Mouse (Mus musculus): ENCODE results near the gene Rapgef3. TPM values are rescaled to one million over a fixed set of nuclear protein-coding genes. Genes with fewer than 3 reads are reported as not detected.

Rapgef3 gene
- total and polyA plus RNA-seq, 3 experiments, result 2.5 to 3.4 (median 3.2) TPM

GRCm38 (mm10) chr15:97716782-97717181 lies 51.0 kb downstream of the Rapgef3 start:
- DNase-seq (ENCODE audit: extremely low read depth), result no peak
- peaks cover 39 to 58% of the 10 kb centered on the region in 2 experiments for H3K4me1 ChIP-seq (ENCODE audit: control insufficient read depth in 1 of 2, insufficient read depth in 2 of 2)
- no peak overlapping the region for H3K4me3 ChIP-seq (replicated peaks in 1 of 3; ENCODE audit: low read depth in 2 of 3, low read length in 2 of 3, poor library complexity in 1 of 3)
- dilution Hi-C loops (cut with MboI; ENCODE audit: extremely low pct_ligation_motif_present, extremely low pct_unique_long_range_greater_than_20kb, low sequenced_read_pairs), result no loop called here
- no peak overlapping the region for H3K9ac ChIP-seq (ENCODE audit: insufficient read depth, low read depth)
- H3K36me3 ChIP-seq (replicated peaks in 1 of 2; ENCODE audit: control insufficient read depth in 1 of 2, insufficient read depth in 1 of 2, low read length in 1 of 2), result peaks cover 57 to 74% of the 10 kb centered on the region in 2 experiments
- H3K79me2 ChIP-seq (replicated peaks; ENCODE audit: control insufficient read depth, extremely low read depth, insufficient read depth, poor library complexity, severe bottlenecking), result peaks cover 4% of the 10 kb centered on the region
- no peak overlapping the region for H3K4me2 ChIP-seq (ENCODE audit: insufficient read depth, low read depth, poor library complexity, severe bottlenecking)
- in situ Hi-C loops (cut with MboI; ENCODE audit: low pct_ligation_motif_present, low pct_unique_long_range_greater_than_20kb, low sequenced_read_pairs), result loop anchor here (5.0 to 10.0 kb wide), 5 partner anchors 36 to 228 kb away; partner anchors contain the start of gene Slc48a1
- TF ChIP-seq GABPA (IDR thresholded peaks at IDR 0.05; ENCODE audit: insufficient replicate concordance, low read depth, low read length), result no peak
- peak; percentile 21; the same call in 1 of the 2 replicates for TF ChIP-seq MEF2A (IDR thresholded peaks at IDR 0.05; ENCODE audit: borderline replicate concordance, low read depth, low read length)
- no peaks in the 10 kb centered on the region for H3K9me3 ChIP-seq (replicated peaks; ENCODE audit: low read length)
- peak overlapping the region; percentile 38; the same call in 1 of the 2 replicates for H3K27ac ChIP-seq (ENCODE audit: insufficient read depth, low read depth)
- no peaks in the 10 kb centered on the region for H3K27me3 ChIP-seq (replicated peaks)

- no peak for TF ChIP-seq NELFE (IDR thresholded peaks at IDR 0.05; ENCODE audit: low read depth, low read length)
- TF ChIP-seq CHD2 (IDR thresholded peaks at IDR 0.05; ENCODE audit: low read length), result no peak
- TF ChIP-seq CHD1 (IDR thresholded peaks at IDR 0.05; ENCODE audit: low read depth, low read length), result no peak
- no peak for TF ChIP-seq JUN (IDR thresholded peaks at IDR 0.05; ENCODE audit: insufficient read depth, low read depth, low read length)
- no peak for TF ChIP-seq POLR2A (IDR thresholded peaks at IDR 0.05; ENCODE audit: low read depth, low read length)
- TF ChIP-seq MEF2A (IDR thresholded peaks at IDR 0.05; ENCODE audit: borderline replicate concordance, low read depth, low read length), result no peak
- no peak for TF ChIP-seq MAX (IDR thresholded peaks at IDR 0.05; ENCODE audit: low read length)
- TF ChIP-seq ELF1 (IDR thresholded peaks at IDR 0.05; ENCODE audit: low read depth, low read length), result no peak
- no peaks in the 10 kb centered on the region for H3K9me3 ChIP-seq (replicated peaks; ENCODE audit: low read length)
- no peaks in the 10 kb centered on the region for H3K27me3 ChIP-seq (replicated peaks)
- H3K9ac ChIP-seq (ENCODE audit: insufficient read depth, low read depth), result no peak overlapping the region
- H3K79me2 ChIP-seq (replicated peaks; ENCODE audit: control insufficient read depth, extremely low read depth, insufficient read depth, poor library complexity, severe bottlenecking), result peaks cover 4% of the 10 kb centered on the region
- DNase-seq (ENCODE audit: extremely low read depth), result no peak
- in situ Hi-C loops (cut with MboI; ENCODE audit: low pct_ligation_motif_present, low pct_unique_long_range_greater_than_20kb, low sequenced_read_pairs) (loop anchor here (5.0 to 10.0 kb wide), 5 partner anchors 37 to 229 kb away; partner anchors contain the start of gene Slc48a1), dilution Hi-C loops (cut with MboI; ENCODE audit: extremely low pct_ligation_motif_present, extremely low pct_unique_long_range_greater_than_20kb, low sequenced_read_pairs) (no loop called here)
- H3K4me3 ChIP-seq (replicated peaks in 1 of 3; ENCODE audit: low read depth in 2 of 3, low read length in 2 of 3, poor library complexity in 1 of 3), result no peak overlapping the region
- peaks cover 62 to 85% of the 10 kb centered on the region in 2 experiments for H3K36me3 ChIP-seq (replicated peaks in 1 of 2; ENCODE audit: control insufficient read depth in 1 of 2, insufficient read depth in 1 of 2, low read length in 1 of 2)
- no peak overlapping the region for H3K4me2 ChIP-seq (ENCODE audit: insufficient read depth, low read depth, poor library complexity, severe bottlenecking)
- H3K27ac ChIP-seq (ENCODE audit: insufficient read depth, low read depth), result 0 out of 2 replicates have a peak overlapping the region, but pooled peaks have one; percentile 3
- peaks cover 31 to 49% of the 10 kb centered on the region in 2 experiments for H3K4me1 ChIP-seq (ENCODE audit: control insufficient read depth in 1 of 2, insufficient read depth in 2 of 2)
Measured at GRCm38 (mm10) chr15:97715734-97716133, 52.0 kb downstream of the Rapgef3 start.

GRCm38 (mm10) chr15:97715083-97715482 lies 52.7 kb downstream of the Rapgef3 start:
- no peak for DNase-seq (ENCODE audit: extremely low read depth)
- H3K4me1 ChIP-seq (ENCODE audit: control insufficient read depth in 1 of 2, insufficient read depth in 2 of 2), result peaks cover 27 to 42% of the 10 kb centered on the region in 2 experiments
- no peaks in the 10 kb centered on the region for H3K9me3 ChIP-seq (replicated peaks; ENCODE audit: low read length)
- peaks cover 4% of the 10 kb centered on the region for H3K79me2 ChIP-seq (replicated peaks; ENCODE audit: control insufficient read depth, extremely low read depth, insufficient read depth, poor library complexity, severe bottlenecking)
- 0 out of 2 replicates have a peak overlapping the region, but pooled peaks have one; percentile 3 for H3K27ac ChIP-seq (ENCODE audit: insufficient read depth, low read depth)
- TF ChIP-seq ZNF384 (IDR thresholded peaks at IDR 0.05; ENCODE audit: low read depth, low read length) (no peak), POLR2A (IDR thresholded peaks at IDR 0.05; ENCODE audit: low read depth, low read length) (no peak)
- no peak overlapping the region for H3K4me2 ChIP-seq (ENCODE audit: insufficient read depth, low read depth, poor library complexity, severe bottlenecking)
- H3K4me3 ChIP-seq (replicated peaks in 1 of 3; ENCODE audit: low read depth in 2 of 3, low read length in 2 of 3, poor library complexity in 1 of 3), result no peak overlapping the region
- dilution Hi-C loops (cut with MboI; ENCODE audit: extremely low pct_ligation_motif_present, extremely low pct_unique_long_range_greater_than_20kb, low sequenced_read_pairs), result no loop called here
- H3K36me3 ChIP-seq (replicated peaks in 1 of 2; ENCODE audit: control insufficient read depth in 1 of 2, insufficient read depth in 1 of 2, low read length in 1 of 2), result peaks cover 66 to 91% of the 10 kb centered on the region in 2 experiments
- in situ Hi-C loops (cut with MboI; ENCODE audit: low pct_ligation_motif_present, low pct_unique_long_range_greater_than_20kb, low sequenced_read_pairs), result loop anchor here (5.0 to 10.0 kb wide), 5 partner anchors 37 to 230 kb away; partner anchors contain the start of gene Slc48a1
- no peaks in the 10 kb centered on the region for H3K27me3 ChIP-seq (replicated peaks)
- no peak overlapping the region for H3K9ac ChIP-seq (ENCODE audit: insufficient read depth, low read depth)
